ENCODE assay signal across 9 mouse cellular contexts in genomic region chr14:32599290-32600041, GRCm38 (mm10). TPM values are rescaled to one million over a fixed set of nuclear protein-coding genes. Genes with fewer than 3 reads are reported as not detected.
A peak's percentile ranks its signal among the peaks of the same experiment; 100 is the strongest.
DNase-seq lines count a peak whose midpoint lies in the region; ATAC-seq lines count a peak whose summit lies in the region.
"Had no signal": no experiment of that assay in that cellular context is flagged by ENCODE, and none has a peak within 500 bp of the region (broad histone marks: within the 10 kb centered on the region; RNA-seq: fewer than 3 reads in every experiment).

Prrxl1 (plus strand) TSS chr14:32599407.

- under 1% methylated on average over 53 of the region's 53 CpGs for WGBS in kidney, embryonic 14.5 days
- WGBS in hindbrain, embryonic 12.5 days = under 1% methylated on average over 53 of the region's 53 CpGs
- 1% methylated on average over 53 of the region's 53 CpGs for WGBS in neural tube, embryonic 11.5 days

- 0 out of 2 replicates have a peak, but pooled peaks have one; percentile 10 for ATAC-seq in kidney, embryonic 14.5 days (ENCODE audit: low FRiP score, low TSS enrichment)
- ATAC-seq in hindbrain, embryonic 12.5 days (ENCODE audit: low FRiP score) = peak; percentile 57
- ATAC-seq in neural tube, embryonic 11.5 days (ENCODE audit: insufficient read depth, low FRiP score, low TSS enrichment) = peak; percentile 43; the same call in 1 of the 2 replicates

- no peaks in the 10 kb centered on the region for H3K36me3 ChIP-seq in kidney, embryonic 14.5 days (ENCODE audit: control insufficient read depth, insufficient read depth, low read length)
- H3K36me3 ChIP-seq in hindbrain, embryonic 12.5 days = no peaks in the 10 kb centered on the region
- no peaks in the 10 kb centered on the region for H3K36me3 ChIP-seq in neural tube, embryonic 11.5 days (ENCODE audit: control insufficient read depth, insufficient read depth, low read length)

- peak within 1 kb of the TSS; percentile 19; the same call in 1 of the 2 replicates for H3K4me3 ChIP-seq in kidney, embryonic 14.5 days (ENCODE audit: low read length)
- peak within 1 kb of the TSS; percentile 32 for H3K4me3 ChIP-seq in hindbrain, embryonic 12.5 days
- H3K4me3 ChIP-seq in neural tube, embryonic 11.5 days (ENCODE audit: low read depth, low read length) = peak within 1 kb of the TSS; percentile 31

- no peak within 1 kb of the TSS for H3K9ac ChIP-seq in kidney, embryonic 14.5 days (ENCODE audit: low read depth, low read length)
- H3K9ac ChIP-seq in hindbrain, embryonic 12.5 days = peak within 1 kb of the TSS; percentile 32
- no peak within 1 kb of the TSS; the same call in 1 of the 2 replicates for H3K9ac ChIP-seq in neural tube, embryonic 11.5 days (ENCODE audit: low read length)

- no peak within 1 kb of the TSS; the same call in 1 of the 2 replicates for H3K4me2 ChIP-seq in kidney, embryonic 14.5 days (replicated peaks; ENCODE audit: low read depth, low read length)
- peak within 1 kb of the TSS; percentile 50 for H3K4me2 ChIP-seq in hindbrain, embryonic 12.5 days (replicated peaks)
- peak within 1 kb of the TSS; percentile 63 for H3K4me2 ChIP-seq in neural tube, embryonic 11.5 days (ENCODE audit: low read depth)

- H3K9me3 ChIP-seq in kidney, embryonic 14.5 days (ENCODE audit: control insufficient read depth, low read length) = no peaks in the 10 kb centered on the region
- H3K9me3 ChIP-seq in hindbrain, embryonic 12.5 days (replicated peaks) = no peaks in the 10 kb centered on the region
- H3K9me3 ChIP-seq in neural tube, embryonic 11.5 days (ENCODE audit: control insufficient read depth, low read length) = no peaks in the 10 kb centered on the region

- DNase-seq in kidney, postnatal 14 days = no peak
- DNase-seq in embryo, embryonic 10 days (ENCODE audit: low spot score) = peak; percentile 41
- peak; percentile 60 for DNase-seq in neural tube, embryonic 11.5 days (ENCODE audit: low spot score)
- DNase-seq in c-Kit-positive CD71-positive TER-119-positive erythroid progenitor cells, embryonic 14.5 days (ENCODE audit: low spot score) = no peak
- DNase-seq in lung, postnatal 36 days = no peak
- no peak for DNase-seq in cerebellum, adult 8-10 months

- peaks cover 8% of the 10 kb centered on the region; the same call in 1 of the 2 replicates for H3K4me1 ChIP-seq in kidney, embryonic 14.5 days (ENCODE audit: control insufficient read depth, insufficient read depth, low read length)
- peaks cover 22% of the 10 kb centered on the region for H3K4me1 ChIP-seq in hindbrain, embryonic 12.5 days
- peaks cover 18% of the 10 kb centered on the region for H3K4me1 ChIP-seq in neural tube, embryonic 11.5 days (ENCODE audit: control insufficient read depth, insufficient read depth, low read length)

- H3K27me3 ChIP-seq in kidney, embryonic 14.5 days (ENCODE audit: control insufficient read depth, insufficient read depth, low read length) = peaks cover 88% of the 10 kb centered on the region
- H3K27me3 ChIP-seq in hindbrain, embryonic 12.5 days = peaks cover 92% of the 10 kb centered on the region
- H3K27me3 ChIP-seq in neural tube, embryonic 11.5 days (ENCODE audit: control insufficient read depth, insufficient read depth, low read length) = peaks cover 69% of the 10 kb centered on the region

- no peak within 1 kb of the TSS for H3K27ac ChIP-seq in kidney, embryonic 14.5 days (ENCODE audit: low read depth, low read length)
- H3K27ac ChIP-seq in hindbrain, embryonic 12.5 days = peak within 1 kb of the TSS; percentile 19; the same call in 1 of the 2 replicates
- H3K27ac ChIP-seq in neural tube, embryonic 11.5 days (ENCODE audit: low read depth, low read length) = no peak within 1 kb of the TSS

RNA-seq across cellular contexts. Expression of gene Prrxl1, which starts in this region (rescaled TPM):
- polyA plus RNA-seq in kidney, embryonic 14.5 days (2014; fragmentation: Nextera tagmentation; extraction: Ambion mirVana) = 0.08 TPM in 1 of 2 replicates, not detected in the other
- polyA plus RNA-seq in hindbrain, embryonic 12.5 days (2016; fragmentation: Nextera tagmentation; extraction: Ambion mirVana) = 19.0 and 28.3 TPM in 2 replicates
- polyA plus RNA-seq in neural tube, embryonic 11.5 days (2014; fragmentation: Nextera tagmentation; extraction: Ambion mirVana) = 11.1 and 14.0 TPM in 2 replicates
- polyA plus RNA-seq: liver, adult 2 months had no signal

Comparison
In these comparisons a context has a peak if more than half of its experiments do, and no peak if none do; other contexts are left out.
1. RNA of gene Prrxl1 (polyA plus RNA-seq): 19.0 to 28.3 TPM in hindbrain, embryonic 12.5 days and 11.1 to 14.0 TPM in neural tube, embryonic 11.5 days; 0.08 TPM in kidney, embryonic 14.5 days; every median in the first group is over 10 times any median in the second.
2. Peak in ATAC-seq and H3K4me3 ChIP-seq in kidney, embryonic 14.5 days; RNA of the gene not detected or under 1 TPM.
3. DNase-seq: peak in embryo, embryonic 10 days (single experiment) and neural tube, embryonic 11.5 days (single experiment); none in kidney, postnatal 14 days (single experiment), c-Kit-positive CD71-positive TER-119-positive erythroid progenitor cells, embryonic 14.5 days (single experiment), lung, postnatal 36 days (single experiment) and cerebellum, adult 8-10 months (single experiment).
4. Peak in every context shown above with its lines, with median percentiles within 50 percentile points of each other: ATAC-seq and H3K4me3 ChIP-seq.